Mouse (Mus musculus) layer of hippocampus, adult 18-20 months (tissue): ENCODE measurements around the gene Ucma. TPM values are rescaled to one million over a fixed set of nuclear protein-coding genes. Genes with fewer than 3 reads are reported as not detected.
A peak's percentile ranks its signal among the peaks of the same experiment; 100 is the strongest.

ENCODE experiments used
- DNase-seq, 2 experiments: peaks; one replicate each; pipeline ENCODE4 v3.0.0; 2022; ENCODE audit warnings: low spot score in 2 of 2
- total RNA-seq, 2 experiments: library from RNA; stranded (reverse); gene quantifications; 2 replicates each; pipeline ENCODE4 v1.2.3; 2021

Gene Ucma
- total RNA-seq, 2 experiments from 2014 or later = 2.5 to 2.7 TPM

DNA sequence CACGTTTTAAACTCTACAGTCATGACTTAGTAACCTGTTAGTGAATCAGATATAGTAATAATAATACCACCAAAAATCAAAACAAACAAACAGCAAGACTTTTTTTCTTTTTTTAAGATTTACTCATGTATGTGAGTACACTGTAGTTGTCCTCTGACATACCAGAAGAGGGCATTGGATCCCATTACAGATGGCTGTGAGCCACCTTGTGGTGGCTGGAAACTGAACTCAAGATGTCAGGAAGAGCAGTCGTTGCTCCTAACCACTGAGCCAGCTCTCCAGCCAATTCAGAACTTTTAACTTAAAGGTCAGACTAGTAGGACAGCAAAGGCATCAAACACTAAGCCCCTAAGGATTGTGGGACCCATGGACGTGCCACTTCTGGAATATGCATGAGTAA lies 23.0 kb downstream of the Ucma start:
- no peak for DNase-seq

DNA sequence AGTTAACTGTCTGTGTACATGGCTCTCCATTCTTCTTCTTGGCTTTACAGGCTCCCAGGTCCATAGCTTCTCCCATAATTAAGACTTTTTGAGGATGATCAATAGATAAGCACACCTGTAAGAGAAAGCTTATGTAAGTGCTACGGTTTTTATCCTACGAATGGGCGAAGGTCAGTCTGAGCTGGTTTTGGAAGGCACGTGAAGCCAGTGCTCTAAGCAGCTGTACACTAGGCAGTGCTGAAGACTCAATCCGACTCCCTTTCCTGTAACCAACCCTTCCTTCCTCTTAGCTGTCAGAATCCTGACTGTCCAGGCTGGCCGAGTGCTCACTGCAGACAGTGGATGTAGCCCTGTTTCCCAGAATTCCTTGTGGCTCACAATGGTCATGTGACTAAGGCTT lies 25.3 kb downstream of the Ucma start:
- no peak for DNase-seq

GRCm38 (mm10) chr2:5007107-5007506 lies 31.2 kb downstream of the Ucma start:
- no peak for DNase-seq

GRCm38 (mm10) chr2:5011898-5012490 lies 36.1 kb downstream of the Ucma start:
- no peak for DNase-seq

- DNase-seq = peak; percentile 90 to 93
Observed at GRCm38 (mm10) chr2:5012491-5013324, 36.8 kb downstream of the Ucma start, which contains the start of gene Mcm10. Mcm10 (minus strand) TSS chr2:5012791.

- no peak for DNase-seq
Observed at GRCm38 (mm10) chr2:5014616-5015015, 38.7 kb downstream of the Ucma start.

- DNase-seq = no peak
Observed at GRCm38 (mm10) chr2:5015527-5015926, 39.6 kb downstream of the Ucma start.

DNA sequence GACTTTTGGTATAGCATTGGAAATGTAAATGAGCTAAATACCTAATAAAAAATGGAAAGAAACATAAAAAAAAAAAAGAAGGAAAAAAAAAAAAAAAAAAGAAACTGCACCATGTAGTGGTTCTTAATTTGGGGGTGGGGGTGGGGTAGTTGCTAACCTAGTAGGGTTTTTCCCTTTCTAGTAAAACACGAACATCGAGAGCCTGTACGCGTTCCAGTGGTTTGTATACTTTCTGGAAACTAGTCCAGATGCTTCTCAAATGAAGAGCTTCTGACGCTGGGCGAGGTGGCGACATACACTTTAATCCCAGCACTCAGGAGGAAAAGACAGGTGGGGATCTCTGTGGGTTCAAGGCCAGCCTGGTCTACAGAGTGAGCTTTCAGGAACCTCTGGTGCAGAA lies 41.0 kb downstream of the Ucma start:
- no peak for DNase-seq

GRCm38 (mm10) chr2:5019708-5020107 lies 43.8 kb downstream of the Ucma start:
- peak; percentile 20 to 47 for DNase-seq

DNA sequence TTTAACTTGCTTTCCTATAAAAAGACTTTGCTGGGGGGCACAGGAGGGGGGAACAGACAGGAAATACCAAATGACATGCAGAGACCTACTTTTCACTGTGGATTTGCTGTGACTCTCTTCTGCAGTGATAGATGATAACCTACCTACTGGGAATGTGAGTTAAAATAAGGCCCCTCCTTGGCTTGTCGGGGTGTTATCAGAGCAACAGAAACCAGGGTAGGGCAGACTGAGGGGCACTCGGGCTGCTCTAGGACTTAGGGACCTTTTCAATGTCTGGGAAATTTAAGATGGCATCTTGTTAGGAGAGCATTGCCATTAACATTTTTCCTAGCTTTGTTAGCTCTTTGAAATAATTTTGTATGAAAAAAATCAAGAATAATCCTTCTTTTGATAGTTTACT lies 47.4 kb downstream of the Ucma start:
- DNase-seq = no peak

DNA sequence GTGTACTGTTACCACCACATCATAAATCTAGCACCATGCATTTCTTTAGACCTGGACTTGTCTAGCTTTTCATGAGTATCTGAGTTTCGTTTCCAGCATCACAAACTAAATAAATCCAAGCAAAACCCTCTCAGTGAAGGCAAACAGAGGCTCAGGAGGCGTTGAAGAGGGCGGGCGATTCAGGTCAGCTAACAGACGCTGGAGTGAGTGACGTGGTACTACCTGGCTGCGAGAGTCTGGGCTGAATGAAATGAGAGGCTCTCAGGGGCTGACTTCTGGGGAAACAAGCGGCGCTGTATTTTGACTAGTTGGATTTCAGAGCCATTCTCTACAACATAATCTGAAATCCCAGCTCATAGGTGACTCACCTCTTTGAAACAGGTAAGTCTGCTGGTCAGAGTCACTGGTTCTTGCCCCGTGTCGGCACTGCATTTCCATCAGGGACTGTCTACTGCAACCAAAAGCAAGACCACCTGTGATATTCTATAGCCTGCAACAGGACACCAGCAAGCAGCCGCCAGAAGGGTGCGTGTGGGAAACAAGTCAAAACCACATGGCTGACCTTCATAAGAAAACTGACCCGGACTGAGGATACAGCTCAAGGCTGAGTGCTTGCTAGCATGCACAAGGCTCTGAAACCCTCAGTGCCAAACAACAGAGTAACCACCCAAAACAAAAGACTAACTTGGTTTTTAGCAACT lies 47.9 kb downstream of the Ucma start:
- DNase-seq = no peak

GRCm38 (mm10) chr2:5025162-5025733 lies 49.3 kb downstream of the Ucma start:
- DNase-seq = no peak

GRCm38 (mm10) chr2:5027057-5027456 lies 51.1 kb downstream of the Ucma start:
- DNase-seq = no peak

GRCm38 (mm10) chr2:5028047-5028446 lies 52.1 kb downstream of the Ucma start:
- no peak for DNase-seq

DNA sequence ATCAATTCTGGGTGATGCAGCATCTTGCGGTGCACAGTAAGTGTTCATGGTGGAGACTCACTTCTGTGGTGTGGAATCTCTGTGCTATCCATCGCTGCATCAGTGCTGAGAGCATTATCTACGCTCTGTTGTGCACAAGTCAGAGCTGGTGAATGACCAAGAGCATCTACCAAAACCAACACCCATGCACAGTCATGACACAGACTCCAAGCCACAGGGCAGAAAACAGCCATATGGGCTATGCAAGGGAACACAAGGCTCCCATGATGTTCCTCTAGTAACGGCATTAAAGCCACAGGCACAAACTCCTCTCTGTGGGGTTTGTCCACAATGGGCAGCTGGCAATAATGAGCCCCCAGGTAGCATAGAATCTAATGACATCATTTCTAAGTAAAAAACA lies 53.9 kb downstream of the Ucma start:
- DNase-seq = no peak

GRCm38 (mm10) chr2:5031215-5031614 lies 55.3 kb downstream of the Ucma start:
- DNase-seq = peak; percentile 18 to 32

- no peak for DNase-seq
Observed at GRCm38 (mm10) chr2:5032665-5033064, 56.7 kb downstream of the Ucma start.

- no peak for DNase-seq
Observed at GRCm38 (mm10) chr2:5033546-5034420, 57.9 kb downstream of the Ucma start.

- DNase-seq = no peak
Observed at GRCm38 (mm10) chr2:5034801-5035200, 58.9 kb downstream of the Ucma start.

DNA sequence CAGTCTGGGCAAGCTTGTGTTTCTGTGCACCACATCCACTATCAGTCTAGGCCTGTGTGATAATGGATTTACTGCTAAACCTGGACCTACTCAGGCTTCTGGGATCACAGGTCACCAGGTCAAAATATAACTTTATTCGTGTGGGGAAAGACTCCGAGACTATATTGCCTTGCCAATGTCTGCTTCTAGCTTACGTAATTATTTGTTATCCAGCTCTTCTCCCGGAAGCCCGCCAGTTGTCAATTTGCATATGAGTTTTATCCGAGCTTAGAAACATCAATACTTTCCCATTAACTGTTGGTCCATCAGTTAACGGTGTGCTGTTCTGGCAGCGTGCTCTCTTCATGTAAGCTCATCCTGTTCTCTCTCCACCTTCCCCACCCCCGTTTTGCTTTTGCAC lies 59.3 kb downstream of the Ucma start:
- DNase-seq = no peak
